Mouse (Mus musculus) CD4-positive helper T cell, adult 2 months (primary cell): ENCODE data around the gene Gm14124.
A peak's percentile ranks its signal among the peaks of the same experiment; 100 is the strongest.
"Not testable (repeated sequence)": the region's sequence is repeated elsewhere in the genome, so short reads cannot be mapped to it uniquely, and the experiment has no call there.

ENCODE experiments used
- DNase-seq: peaks from one replicate; pipeline ENCODE4 v3.0.0-alpha.2; 2012; ENCODE audit warnings: low read depth, missing footprints, low spot score

Gm14124 gene

GRCm38 (mm10) chr2:150257291-150257690 is at the start of gene Gm14124:
Gm14124 (plus strand) TSS chr2:150257517.
- DNase-seq = not testable (repeated sequence)

GRCm38 (mm10) chr2:150217600-150218362 is 39.5 kb upstream of the Gm14124 start, which contains the start of gene Zfp937:
Zfp937 (plus strand) TSS chr2:150218073.
- DNase-seq = peak; percentile 17

GRCm38 (mm10) chr2:150218363-150218725 is 39.0 kb upstream of the Gm14124 start:
- not testable (repeated sequence) for DNase-seq

DNA sequence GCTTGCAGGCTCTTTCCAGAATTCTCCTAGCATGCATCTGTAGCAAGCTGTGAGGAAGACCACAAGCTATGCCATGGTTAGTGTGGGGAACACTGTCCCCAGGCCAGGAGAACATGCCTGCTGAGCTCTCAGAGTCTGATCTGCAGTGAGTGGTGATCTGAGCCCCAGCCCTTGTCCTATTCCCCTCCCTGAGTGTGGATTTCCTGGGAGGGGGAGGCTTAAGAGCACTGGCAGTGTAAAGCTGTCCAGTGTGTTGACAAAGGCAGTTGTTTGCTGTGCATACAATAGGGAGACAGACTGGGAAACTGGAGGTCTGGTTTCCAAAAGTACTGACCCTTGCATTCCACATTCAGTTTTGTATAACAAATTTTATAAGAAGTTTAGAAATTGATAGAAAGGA is 34.1 kb upstream of the Gm14124 start:
- not testable (repeated sequence) for DNase-seq

- no peak for DNase-seq
Measured at GRCm38 (mm10) chr2:150243211-150243610, 14.1 kb upstream of the Gm14124 start.

GRCm38 (mm10) chr2:150255491-150255890 is 1.8 kb upstream of the Gm14124 start, which contains the start of gene Gm21994:
Gm21994 (minus strand) TSS chr2:150255591.
- not testable (repeated sequence) for DNase-seq

DNA sequence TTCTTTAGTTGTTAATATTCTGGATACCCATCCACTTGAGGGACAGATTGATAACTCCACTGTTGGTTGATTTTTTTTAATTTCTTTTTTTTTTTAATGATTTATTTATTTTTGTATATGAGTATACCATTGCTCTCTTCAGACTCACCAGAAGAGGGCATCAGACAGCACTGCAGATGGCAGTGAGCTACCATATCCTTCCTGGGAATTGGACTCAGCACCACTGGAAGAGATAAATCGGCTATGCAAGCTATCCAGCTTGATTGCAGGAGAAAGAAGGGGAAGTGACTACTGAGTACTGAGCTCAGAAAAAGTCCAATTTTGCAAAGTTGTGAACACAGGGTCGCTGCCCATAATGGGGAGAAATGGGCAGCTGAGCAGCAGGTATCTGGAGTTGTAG is 456 bp upstream of the Gm14124 start:
- not testable (repeated sequence) for DNase-seq

GRCm38 (mm10) chr2:150293669-150294068 is 36.4 kb downstream of the Gm14124 start:
- no peak for DNase-seq

DNA sequence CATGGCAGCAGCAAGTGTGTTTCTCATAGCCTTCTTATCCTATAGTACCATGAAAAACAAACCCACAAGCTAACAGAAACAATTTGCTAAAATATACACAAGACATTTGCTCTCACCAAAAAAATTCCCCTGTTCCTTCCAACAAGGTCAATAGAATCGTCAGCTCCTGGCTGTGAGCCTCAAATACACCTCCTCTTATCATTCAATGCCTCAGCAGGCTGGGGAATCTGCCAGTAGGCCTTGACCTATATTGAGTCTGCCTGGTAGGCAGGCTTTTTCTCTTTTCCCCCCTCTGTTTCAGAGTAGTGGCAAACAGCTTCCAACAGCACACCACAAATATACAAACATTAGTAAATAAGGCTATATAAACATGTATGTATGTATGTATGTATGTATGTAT is 41.8 kb downstream of the Gm14124 start:
- no peak for DNase-seq

DNA sequence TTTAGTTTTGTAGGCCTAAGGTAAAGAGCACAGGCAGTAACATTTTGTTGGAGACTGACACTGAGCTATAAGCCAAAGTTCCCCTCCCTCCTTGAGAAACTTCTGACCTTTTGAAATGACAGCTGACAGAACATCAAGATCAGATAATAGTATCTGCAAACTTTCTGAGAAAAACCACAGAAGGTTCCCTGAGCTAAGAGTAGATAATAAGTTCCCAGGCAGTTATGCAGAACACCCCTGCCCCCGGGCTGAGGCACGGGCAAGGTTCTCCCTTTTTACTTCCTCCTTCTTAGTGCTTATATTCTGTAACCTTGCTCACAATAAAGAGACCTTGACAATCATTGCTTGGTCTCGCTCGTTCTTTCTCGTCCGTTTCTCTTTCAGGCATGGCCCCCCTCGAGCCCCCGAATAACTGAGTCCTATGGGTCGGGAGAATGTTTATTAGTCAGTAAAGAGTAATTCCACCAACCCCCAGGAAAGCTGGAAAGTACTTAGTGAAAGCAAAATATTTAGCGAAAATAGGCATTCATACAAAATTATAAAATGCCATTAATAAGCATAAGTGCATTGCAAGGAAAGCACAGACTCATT is 50.0 kb downstream of the Gm14124 start:
- DNase-seq = peak; percentile 76

DNA sequence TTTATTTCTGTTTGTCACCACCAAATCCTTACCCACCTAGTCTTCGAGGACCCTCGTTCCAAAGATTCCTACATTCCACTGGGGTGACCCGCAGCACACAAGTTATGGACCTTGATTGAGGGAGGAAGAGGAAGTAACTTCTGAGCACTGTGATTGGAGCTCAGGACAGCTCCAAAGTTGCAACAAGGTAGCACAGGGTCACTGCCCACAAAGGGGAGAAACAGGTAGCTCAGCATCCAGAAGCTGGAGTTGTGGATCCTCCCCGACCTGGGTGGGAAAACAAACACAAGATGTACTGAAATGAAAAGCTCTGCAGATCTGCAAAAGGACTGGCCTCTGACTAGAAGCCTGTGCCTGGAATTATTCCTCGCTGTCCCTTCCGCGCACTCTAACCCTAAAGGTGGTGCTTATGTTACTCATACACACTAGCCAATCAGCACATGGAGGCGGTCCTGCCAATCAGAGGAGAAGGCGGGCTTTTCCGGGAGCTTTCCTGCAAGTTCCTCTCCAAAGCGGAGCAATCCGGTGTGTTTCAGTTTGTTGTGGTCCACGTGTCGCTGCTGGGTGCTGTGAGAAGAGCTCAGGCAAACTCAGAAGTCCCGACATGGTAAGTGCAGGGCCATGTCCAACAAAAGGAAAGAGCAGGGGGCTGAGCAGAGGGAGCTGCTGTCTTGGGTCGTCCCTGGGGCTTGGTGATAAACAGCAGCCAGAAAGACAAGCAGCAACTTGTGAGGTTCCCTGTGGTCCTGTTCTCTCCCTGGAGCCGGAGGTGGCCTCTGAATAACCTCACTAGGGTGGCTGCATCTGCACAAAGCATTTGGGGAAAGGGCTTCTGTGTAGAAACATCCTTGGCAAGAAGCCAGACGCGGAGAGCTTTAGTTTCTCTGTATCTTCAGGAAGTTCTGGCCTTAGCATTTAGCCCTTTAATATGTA is 53.9 kb downstream of the Gm14124 start:
- DNase-seq = peak; percentile 86

GRCm38 (mm10) chr2:150316140-150316539 is 58.8 kb downstream of the Gm14124 start:
- DNase-seq = no peak

GRCm38 (mm10) chr2:150318973-150319372 is 61.7 kb downstream of the Gm14124 start:
- DNase-seq = no peak
